Mouse (Mus musculus) heart, adult 9 months (tissue): ENCODE measurements at regions not wholly inside any gene's neighbourhood (a gene's known extent, or its start where the extent isn't known, plus 50 kb on each side); places are given as distances from the start of the nearest gene placed in this dataset.
"Not testable (repeated sequence)": the region's sequence is repeated elsewhere in the genome, so short reads cannot be mapped to it uniquely, and the experiment has no call there.

Experiments
- DNase-seq, 2 experiments: peaks; one replicate each; pipeline ENCODE4 v3.0.0; 2022; ENCODE audit warnings: low spot score in 2 of 2

GRCm38 (mm10) chr17:13549975-13550895, 195.9 kb downstream of the Tcp10c start:
- DNase-seq: no peak

DNA sequence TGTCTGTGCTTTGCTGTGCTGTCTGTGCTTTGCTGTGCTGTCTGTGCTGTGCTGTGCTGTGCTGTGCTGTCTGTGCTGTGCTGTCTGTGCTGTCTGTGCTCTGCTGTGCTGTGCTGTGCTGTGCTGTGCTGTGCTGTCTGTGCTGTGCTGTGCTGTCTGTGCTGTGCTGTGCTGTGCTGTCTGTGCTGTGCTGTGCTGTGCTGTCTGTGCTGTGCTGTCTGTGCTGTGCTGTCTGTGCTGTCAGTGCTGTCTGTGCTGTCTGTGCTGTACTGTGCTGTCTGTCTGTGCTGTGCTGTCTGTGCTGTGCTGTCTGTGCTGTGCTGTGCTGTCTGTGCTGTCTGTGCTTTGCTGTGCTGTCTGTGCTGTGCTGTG, 196.5 kb downstream of the Tcp10c start:
- not testable (repeated sequence) for DNase-seq

GRCm38 (mm10) chr17:13551693-13552404, 197.5 kb downstream of the Tcp10c start:
- not testable (repeated sequence) for DNase-seq

DNA sequence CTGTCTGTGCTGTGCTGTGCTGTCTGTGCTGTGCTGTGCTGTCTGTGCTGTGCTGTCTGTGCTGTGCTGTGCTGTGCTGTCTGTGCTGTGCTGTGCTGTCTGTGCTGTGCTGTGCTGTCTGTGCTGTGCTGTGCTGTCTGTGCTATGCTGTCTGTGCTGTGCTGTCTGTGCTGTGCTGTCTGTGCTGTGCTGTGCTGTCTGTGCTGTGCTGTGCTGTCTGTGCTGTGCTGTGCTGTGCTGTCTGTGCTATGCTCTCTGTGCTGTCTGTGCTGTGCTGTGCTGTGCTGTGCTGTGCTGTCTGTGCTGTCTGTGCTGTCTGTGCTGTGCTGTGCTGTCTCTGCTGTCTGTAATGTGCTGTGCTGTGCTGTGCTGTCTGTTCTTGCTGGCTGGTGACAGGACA, 198.5 kb downstream of the Tcp10c start:
- DNase-seq: not testable (repeated sequence)

- DNase-seq: peak; percentile 79
Measured at GRCm38 (mm10) chr17:13555311-13556059, 201.1 kb downstream of the Tcp10c start.

DNA sequence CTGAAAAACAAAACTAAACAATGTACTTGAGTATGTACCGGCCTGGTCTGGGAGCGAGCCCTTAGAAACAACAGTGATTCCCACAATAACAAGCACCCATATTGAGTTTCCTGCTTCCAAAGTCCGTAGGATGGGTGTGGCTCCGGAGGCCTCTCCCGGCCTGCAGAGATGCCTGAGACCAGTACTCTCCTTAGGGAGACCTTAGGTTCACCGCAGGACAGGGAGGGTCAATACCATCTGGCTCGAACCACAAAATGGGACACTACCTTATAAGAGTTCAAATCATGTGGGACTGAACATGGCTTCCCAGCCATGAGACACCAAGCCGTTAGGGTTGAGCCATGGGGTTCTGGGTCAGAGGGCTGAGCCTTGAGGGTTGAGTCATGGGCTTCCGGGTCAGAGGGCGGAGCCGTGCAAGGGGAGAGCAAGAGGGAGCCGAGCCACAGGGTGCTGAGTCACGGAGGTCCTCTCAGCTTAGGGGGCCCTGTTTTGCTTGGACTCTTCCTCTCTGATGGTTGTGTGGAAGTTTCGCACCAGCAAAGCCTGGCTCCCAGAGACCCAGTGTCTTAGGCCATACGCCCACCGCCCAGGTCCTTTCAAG, 201.8 kb downstream of the Tcp10c start:
- DNase-seq: peak in 1 of 2 experiments; percentile 44

- no peak for DNase-seq
Measured at GRCm38 (mm10) chr17:13558863-13559262, 201.5 kb upstream of the Afdn start.

DNA sequence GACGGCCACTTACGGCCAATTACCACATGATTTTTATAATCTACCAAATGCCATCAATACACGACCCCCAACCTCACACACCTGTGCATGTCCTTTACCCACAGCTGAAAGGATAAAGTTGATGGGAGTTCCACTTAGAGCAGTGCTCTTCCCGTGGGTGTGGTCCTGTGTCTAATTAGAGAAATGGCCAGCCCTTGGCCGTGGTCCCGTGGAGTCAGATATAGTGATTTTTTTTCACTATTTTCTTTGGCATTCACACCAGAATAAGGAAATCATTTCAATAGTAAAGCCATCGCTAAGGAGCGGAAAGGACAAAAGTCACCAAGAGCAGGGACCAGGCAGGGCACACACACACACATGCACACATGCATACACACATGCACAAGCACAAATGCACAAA, 199.0 kb upstream of the Afdn start:
- DNase-seq: peak; percentile 49 to 50

DNA sequence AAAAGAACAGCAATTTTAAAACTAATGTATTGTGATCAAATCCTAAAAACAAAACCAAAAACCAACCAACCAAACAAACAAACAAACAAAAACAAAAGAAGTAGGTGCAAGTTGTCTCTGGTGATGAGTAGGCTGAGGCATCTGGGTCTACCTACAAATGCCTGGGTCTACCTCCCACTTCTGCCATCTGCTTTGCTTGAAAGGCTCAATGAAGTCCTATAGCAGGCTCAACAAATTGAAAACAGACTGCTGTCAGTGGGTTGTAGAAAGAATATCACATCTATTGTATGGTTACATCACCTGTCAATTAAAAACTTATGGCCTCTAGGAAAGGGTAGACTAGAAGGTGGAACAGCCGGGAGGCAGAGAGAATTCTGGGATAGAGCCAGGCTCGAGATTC, 197.4 kb upstream of the Afdn start:
- no peak for DNase-seq

DNA sequence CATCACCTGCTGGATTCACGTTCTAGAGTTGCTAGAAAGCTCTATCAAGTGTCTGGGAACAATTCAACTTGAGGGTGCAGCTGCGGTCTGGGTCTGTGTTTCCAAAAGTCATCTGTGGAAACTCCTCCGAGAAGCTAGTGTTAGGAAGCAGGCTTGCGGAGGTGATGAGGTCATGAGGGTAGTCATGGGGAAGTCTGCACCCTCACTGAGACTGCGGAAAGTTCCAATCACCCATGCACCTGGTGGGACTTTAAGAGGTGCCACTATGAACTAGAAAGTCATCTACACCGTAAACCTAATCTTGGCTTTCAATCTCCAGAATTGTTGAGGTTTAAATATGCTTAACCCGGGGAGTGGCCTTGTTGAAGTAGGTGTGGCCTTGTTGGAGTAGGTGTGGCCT, 195.5 kb upstream of the Afdn start:
- no peak for DNase-seq

DNA sequence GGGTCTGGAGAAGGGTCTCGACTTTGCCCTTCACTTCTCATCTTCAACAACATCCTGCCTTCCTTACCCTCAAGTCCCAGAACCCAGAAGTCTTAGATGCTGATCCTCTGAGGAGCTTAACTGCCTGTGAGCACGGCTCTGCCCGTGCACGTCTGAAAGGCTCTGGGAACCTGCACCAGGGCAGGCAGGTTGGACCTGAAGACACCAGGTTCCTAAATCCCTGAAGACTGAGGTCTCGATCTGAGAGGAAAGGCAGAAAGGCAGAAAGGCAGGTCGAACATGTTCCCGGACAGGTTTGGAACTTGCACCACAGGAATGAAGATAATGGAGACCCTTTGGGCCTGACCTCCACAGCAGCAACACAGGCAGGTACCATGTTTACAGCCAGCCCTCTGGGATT, 193.7 kb upstream of the Afdn start:
- no peak for DNase-seq

- DNase-seq: no peak
Measured at GRCm38 (mm10) chr17:13567183-13567582, 193.2 kb upstream of the Afdn start.

GRCm38 (mm10) chr17:13570796-13571195, 189.5 kb upstream of the Afdn start:
- DNase-seq: no peak

GRCm38 (mm10) chr17:13572204-13572833, 188.0 kb upstream of the Afdn start:
- no peak for DNase-seq

- DNase-seq: no peak
Measured at GRCm38 (mm10) chr17:13573036-13573435, 187.3 kb upstream of the Afdn start.

DNA sequence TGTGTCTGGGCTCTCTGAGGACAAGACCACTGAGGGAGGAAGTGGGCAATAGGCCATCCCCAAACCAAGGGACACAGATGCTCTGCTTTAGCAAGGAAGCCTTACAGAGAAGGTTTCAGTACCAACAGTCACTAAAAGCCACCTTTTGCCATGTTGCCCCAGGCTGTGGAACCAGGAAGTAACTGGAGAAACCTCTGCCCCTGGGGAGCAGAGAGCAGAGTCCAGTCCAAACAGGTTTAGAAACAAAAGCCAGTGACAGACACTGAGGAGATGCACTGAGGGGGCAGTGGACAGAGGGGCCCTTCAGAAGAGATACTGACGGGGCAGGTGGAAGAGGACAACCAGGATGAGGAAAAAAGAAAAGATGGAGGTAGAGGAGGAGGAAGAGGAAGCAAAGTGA, 186.2 kb upstream of the Afdn start:
- no peak for DNase-seq

DNA sequence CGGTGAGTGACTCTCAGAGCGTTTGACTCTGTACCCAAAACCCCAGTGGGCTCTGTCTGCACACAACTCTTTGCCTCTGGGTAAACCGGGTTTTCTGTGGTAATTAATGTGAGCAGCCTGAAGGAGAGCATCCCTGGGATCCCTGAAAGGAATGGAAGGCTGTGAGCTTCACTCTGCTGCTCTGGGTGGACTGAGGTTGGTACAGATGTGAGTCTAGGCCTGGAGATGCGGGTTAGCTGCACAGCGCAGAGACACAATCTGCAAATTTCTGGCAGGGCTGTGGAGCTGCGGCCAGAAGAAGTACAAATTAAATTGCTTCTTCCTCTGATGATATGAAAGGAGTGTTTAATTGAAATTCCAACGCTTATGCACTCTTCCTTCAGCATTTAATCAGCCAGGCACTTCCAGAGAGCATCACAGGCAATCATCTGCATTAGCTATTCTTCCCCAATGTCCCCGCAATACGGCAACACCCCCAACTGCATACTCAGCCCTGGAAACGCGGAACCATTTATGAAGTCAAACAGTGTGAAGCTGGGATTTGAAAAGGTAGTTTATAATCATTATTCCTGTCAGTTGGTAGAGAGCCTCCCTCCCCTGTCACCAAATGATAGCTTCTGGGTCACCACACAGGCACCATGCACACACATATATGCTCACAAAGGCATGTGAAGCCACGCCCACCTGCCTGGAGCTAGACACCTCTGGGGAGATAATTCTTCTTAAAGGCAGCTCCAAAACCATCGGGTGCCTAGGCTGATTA, 185.5 kb upstream of the Afdn start:
- no peak for DNase-seq

DNA sequence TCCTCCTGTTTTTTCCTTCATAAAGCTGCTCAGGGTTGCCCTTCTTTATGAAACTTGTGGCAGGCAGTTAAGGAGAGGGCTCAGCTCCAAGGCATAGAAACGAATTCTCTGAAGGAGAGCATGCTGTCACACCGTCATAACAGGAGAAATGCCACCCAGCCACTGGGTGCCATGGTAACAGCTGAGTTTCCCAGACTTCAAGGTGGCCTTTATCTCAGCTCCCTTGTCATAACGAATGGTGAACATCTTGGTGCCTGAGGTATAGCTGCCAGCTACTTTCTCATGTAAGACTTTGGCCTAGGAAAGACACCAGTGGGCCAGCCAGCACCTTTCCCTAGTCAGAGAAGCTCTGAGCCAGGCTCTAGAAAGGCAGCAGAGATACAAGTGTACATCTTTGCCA, 182.5 kb upstream of the Afdn start:
- DNase-seq: no peak

DNA sequence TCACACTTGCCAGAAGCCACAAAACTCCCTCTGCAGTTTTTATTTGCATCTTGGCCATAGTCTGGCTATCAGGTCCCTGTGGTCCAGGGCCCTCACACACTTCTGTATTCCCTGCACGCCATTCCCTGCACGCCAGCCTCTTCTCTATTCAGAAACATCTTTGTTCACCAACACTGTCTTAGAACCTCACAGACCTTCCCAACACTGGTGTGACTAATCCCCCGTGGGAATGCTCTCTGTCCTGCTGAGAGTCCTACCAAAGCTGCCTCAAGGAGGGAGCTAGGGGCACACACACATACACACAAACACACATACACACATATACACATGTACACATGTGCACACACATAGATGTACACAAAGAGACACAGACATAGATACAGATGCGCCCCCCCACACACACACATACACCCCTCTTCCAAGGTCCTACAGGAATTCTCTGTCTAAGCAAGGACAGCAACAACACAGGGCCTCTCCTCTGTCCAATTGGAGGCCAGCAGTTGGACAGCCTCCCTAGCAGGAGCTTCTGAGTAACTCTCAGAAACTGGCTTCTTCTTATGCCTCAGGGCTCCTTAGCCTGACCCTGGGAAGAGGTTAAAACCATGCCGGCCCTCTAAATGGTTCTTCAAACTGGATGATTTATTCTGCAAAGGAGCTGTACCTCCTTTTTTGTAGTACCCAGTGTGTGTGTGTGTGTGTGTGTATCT, 179.0 kb upstream of the Afdn start:
- DNase-seq: no peak

- no peak for DNase-seq
Measured at GRCm38 (mm10) chr17:13581995-13582588, 178.2 kb upstream of the Afdn start.
